Mouse (Mus musculus) layer of hippocampus, adult 2 months (tissue): ENCODE data around the gene Rps15. TPM values are rescaled to one million over a fixed set of nuclear protein-coding genes. Genes with fewer than 3 reads are reported as not detected.

ENCODE experiments used
- DNase-seq, 2 experiments: peaks; one replicate each; pipeline ENCODE4 v3.0.0; 2022; ENCODE audit warnings: low spot score in 2 of 2
- H3K27ac ChIP-seq: fragments of 200-600 bp; 2 replicates; pipeline ENCODE4 v1.8.1; 2022
- H3K4me3 ChIP-seq: fragments of 200-600 bp; 2 replicates; pipeline ENCODE4 v1.8.1; 2022; ENCODE audit warnings: mild to moderate bottlenecking
- CTCF ChIP-seq: fragments of 200-600 bp; conservative IDR thresholded peaks from 2 replicates; pipeline ENCODE4 v1.8.1; 2022; ENCODE audit warnings: antibody characterized with exemption, mild to moderate bottlenecking, moderate library complexity
- microRNA-seq, 2 experiments: library from miRNA; unstranded; fragments of <30 nt; microRNA quantifications; one replicate each; pipeline ENCODE4 v1.2.0; 2021
- total RNA-seq, 2 experiments: library from RNA; stranded (reverse); gene quantifications; 2 replicates each; pipeline ENCODE4 v1.2.3; 2021

Gene Rps15
- total RNA-seq, 2 experiments from 2014 or later = 926 to 932 TPM

DNA sequence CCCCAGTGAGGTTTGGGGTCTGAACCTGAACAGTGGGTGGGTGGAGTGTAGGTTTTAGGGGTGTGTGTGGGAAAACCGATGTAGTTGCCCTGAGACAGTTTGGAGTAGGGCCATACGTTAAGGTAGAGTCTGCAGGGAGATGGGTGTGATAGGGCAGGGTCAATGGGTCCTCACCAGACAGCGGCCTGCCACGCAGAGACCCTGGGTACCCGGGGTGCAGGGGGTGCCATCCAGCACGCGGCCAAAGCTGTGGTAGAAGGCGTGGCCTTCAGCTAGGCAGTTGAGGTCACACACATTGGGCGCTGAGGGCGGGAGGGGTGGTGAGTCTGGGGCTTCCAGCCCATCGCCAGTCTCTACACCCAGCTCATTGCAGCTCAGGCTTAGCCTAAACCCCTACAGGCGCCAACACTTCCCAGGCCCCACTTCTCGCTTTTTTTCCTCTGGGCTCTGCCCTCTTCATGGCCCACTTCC is 51.2 kb downstream of the Rps15 start:
- no peak for DNase-seq
- peak overlapping the region; percentile 82 for H3K27ac ChIP-seq
- H3K4me3 ChIP-seq = peak overlapping the region; percentile 44
- no peak for TF ChIP-seq CTCF

Small RNAs within 50 kb of the gene (microRNA-seq; reads per million reads assigned to microRNA genes)
- 0.96 to 2.6 reads per million in 2 experiments for gene Mir6911

Other genes starting within 250 kb of the Rps15 start
- gene Gpx4, start 245.3 kb upstream of the Rps15 start, total RNA-seq = 100 to 1,000 TPM; 440 to 464 TPM
- gene Sbno2, start 186.9 kb upstream of the Rps15 start, total RNA-seq = 10 to 100 TPM; 22.4 to 23.4 TPM
- gene Stk11, start 176.7 kb upstream of the Rps15 start, total RNA-seq = 10 to 100 TPM; 96.8 to 97.7 TPM
- 100 to 1,000 TPM; 332 to 344 TPM for gene Atp5d, start 153.8 kb upstream of the Rps15 start, total RNA-seq
- gene Cbarp, start 151.6 kb upstream of the Rps15 start, total RNA-seq = 100 to 1,000 TPM; 331 to 341 TPM
- gene Midn, start 144.2 kb upstream of the Rps15 start, total RNA-seq = 10 to 100 TPM; 53.1 to 54.5 TPM
- 100 to 1,000 TPM in 1 of 2 experiments, 10 to 100 TPM in 1; 88.3 to 103 TPM for gene Cirbp, start 126.5 kb upstream of the Rps15 start, total RNA-seq
- gene 1600002K03Rik, start 119.5 kb upstream of the Rps15 start, total RNA-seq = 1 to 10 TPM; 7.0 to 7.4 TPM
- gene Efna2, start 113.0 kb upstream of the Rps15 start, total RNA-seq = 1 to 10 TPM; 7.1 to 9.7 TPM
- 10 to 100 TPM; 41.4 to 49.6 TPM for gene Mum1, start 66.0 kb upstream of the Rps15 start, total RNA-seq
- 100 to 1,000 TPM; 201 to 210 TPM for gene Ndufs7, start 43.3 kb upstream of the Rps15 start, total RNA-seq
- 10 to 100 TPM; 29.8 to 33.1 TPM for gene Gamt, start 31.4 kb upstream of the Rps15 start, total RNA-seq
- gene Dazap1, start 31.0 kb upstream of the Rps15 start, total RNA-seq = 10 to 100 TPM; 91.2 to 95.4 TPM
- 100 to 1,000 TPM in 1 of 2 experiments, 10 to 100 TPM in 1; 98.3 to 110 TPM for gene Apc2, start 3.5 kb downstream of the Rps15 start, total RNA-seq
- gene 2310011J03Rik, start 28.1 kb downstream of the Rps15 start, total RNA-seq = 10 to 100 TPM; 23.5 to 25.7 TPM
- 1 to 10 TPM; 2.8 to 3.2 TPM for gene Pcsk4, start 37.0 kb downstream of the Rps15 start, total RNA-seq
- 10 to 100 TPM in 1 of 2 experiments, 1 to 10 TPM in 1; 9.6 to 11.0 TPM for gene Reep6, start 37.5 kb downstream of the Rps15 start, total RNA-seq
- 1 to 10 TPM; 4.7 to 7.2 TPM for gene Adamtsl5, start 56.0 kb downstream of the Rps15 start, total RNA-seq
- 10 to 100 TPM; 33.4 to 36.6 TPM for gene Plk5, start 64.0 kb downstream of the Rps15 start, total RNA-seq
- 10 to 100 TPM; 15.5 to 17.1 TPM for gene Mex3d, start 95.2 kb downstream of the Rps15 start, total RNA-seq
- gene Mbd3, start 107.1 kb downstream of the Rps15 start, total RNA-seq = 100 to 1,000 TPM; 147 to 149 TPM
- 100 to 1,000 TPM; 404 to 413 TPM for gene Uqcr11, start 114.4 kb downstream of the Rps15 start, total RNA-seq
- gene Tcf3, start 141.2 kb downstream of the Rps15 start, total RNA-seq = 10 to 100 TPM; 27.6 to 31.6 TPM
- not detected for gene Onecut3, start 202.4 kb downstream of the Rps15 start, total RNA-seq
- under 1 TPM; 0.12 to 0.31 TPM for gene Atp8b3, start 246.7 kb downstream of the Rps15 start, total RNA-seq